Mouse (Mus musculus): ENCODE results near the gene Gm13089.
"Not testable (repeated sequence)": the region's sequence is repeated elsewhere in the genome, so short reads cannot be mapped to it uniquely, and the experiment has no call there.

The Gm13089 gene

GRCm38 (mm10) chr4:143702611-143703010 lies at the start of gene Gm13089:
TSS of gene Gm13089 (minus strand) at chr4:143702711.
- DNase-seq, result no peak

GRCm38 (mm10) chr4:143719155-143719554 lies 16.6 kb upstream of the Gm13089 start, which contains the start of gene Gm13078:
TSS of gene Gm13078 (plus strand) at chr4:143719455.
- no peak for DNase-seq

DNA sequence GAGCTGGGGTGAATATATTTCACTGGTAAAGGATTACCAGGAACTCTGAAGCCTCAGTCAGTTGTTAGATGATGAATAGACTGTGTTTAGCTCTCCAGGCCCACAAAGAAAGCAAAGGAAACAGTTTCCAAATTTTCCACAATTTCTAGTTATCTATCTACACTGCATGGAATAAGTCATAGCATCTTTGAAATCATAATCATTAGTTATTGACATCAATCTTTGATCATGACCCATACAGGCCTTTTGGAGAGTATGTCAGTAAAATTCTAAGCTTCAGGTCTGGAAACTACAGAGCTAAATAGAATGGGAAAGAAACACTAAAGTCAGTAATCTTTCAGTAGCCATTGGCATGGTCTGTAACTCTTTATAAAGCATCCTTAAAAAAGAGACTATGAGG lies 45.4 kb downstream of the Gm13089 start, which contains the start of gene Gm13088:
Gene Gm13088 (minus strand): TSS at position 101 of the 400 bp plus-strand sequence.
- DNase-seq, result not testable (repeated sequence)

All from kidney, adult 9 months (tissue).